Mouse (Mus musculus) small intestine, adult 10 weeks (tissue): ENCODE results near the gene Gm7173. TPM values are rescaled to one million over a fixed set of nuclear protein-coding genes. Genes with fewer than 3 reads are reported as not detected.

Experiments used
- polyA plus RNA-seq: library from polyadenylated mRNA; stranded (reverse); fragments of 350-450 nt; fragmentation: Illumina TruSeq; extraction: RNeasy Lipid Tissue Mini Kit (QIAGEN cat#74804); gene quantifications from one replicate; pipeline ENCODE4 v1.2.3, GENCODE M21; 2014; ENCODE audit warnings: low replicate concordance

Gm7173 gene
- 0.89 TPM for polyA plus RNA-seq

DNA sequence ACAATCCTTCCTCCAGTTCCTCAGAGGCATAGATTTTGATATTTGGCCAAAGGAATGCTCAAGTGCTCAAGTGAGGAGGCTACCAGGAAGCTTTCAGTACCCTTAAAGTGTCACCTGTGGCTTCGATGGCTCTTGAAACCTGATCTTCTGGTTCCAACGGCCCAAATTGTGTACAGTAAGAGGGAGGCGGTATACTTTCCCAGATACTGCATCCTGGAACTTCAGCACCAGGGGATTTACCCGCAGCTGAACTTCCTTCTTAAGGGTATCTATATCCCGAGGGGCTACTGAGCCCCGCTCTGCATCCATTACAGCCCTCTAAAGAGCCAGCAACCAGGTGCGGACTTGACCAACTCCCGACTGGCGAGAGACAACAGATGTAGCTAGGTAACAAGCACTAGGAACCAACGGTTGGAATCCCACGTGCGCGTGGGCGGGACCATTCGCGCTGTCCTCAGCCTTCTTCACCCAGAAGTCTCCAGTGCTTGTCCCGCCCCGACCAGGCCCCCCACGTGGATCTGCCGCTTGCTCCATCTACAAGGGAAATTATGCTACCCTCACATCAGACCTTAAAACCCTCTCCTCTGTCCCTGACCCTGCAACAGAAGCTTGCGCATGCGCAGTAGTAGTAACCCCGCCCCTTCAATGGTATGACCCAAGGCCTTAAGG, at the start of gene Gm7173:
Gene Gm7173 (minus strand): TSS at position 309 of the 669 bp plus-strand sequence.

Other genes starting within 250 kb of the Gm7173 start
- gene Mageb16, start 154.2 kb upstream of the Gm7173 start, polyA plus RNA-seq: not detected